Mouse (Mus musculus): Measurements from ENCODE around the gene Srcap.

- no peak for TF ChIP-seq CTCF (IDR thresholded peaks at IDR 0.05; ENCODE audit: low read depth, low read length)
- TF ChIP-seq EP300 (IDR thresholded peaks at IDR 0.05; ENCODE audit: insufficient read depth, low read depth, low read length): no peak
- TF ChIP-seq POLR2A (IDR thresholded peaks at IDR 0.05; ENCODE audit: insufficient read depth, low read length): no peak
Measured at GRCm38 (mm10) chr7:127585031-127585430, 73.2 kb downstream of the Srcap start.
